Mouse (Mus musculus) lung, adult 2 months (tissue): Measurements from ENCODE around the gene App.

Source experiments
- CTCF ChIP-seq: fragments of 200-500 bp; IDR thresholded peaks from 2 replicates; pipeline ENCODE4 v1.5.1; 2011; ENCODE audit warnings: mild to moderate bottlenecking, low read length, control low read depth; ENCODE audit not compliant: insufficient read depth
- POLR2A ChIP-seq: fragments of 200-500 bp; IDR thresholded peaks from 2 replicates; pipeline ENCODE4 v1.6.1; 2011; ENCODE audit warnings: low read depth, mild to moderate bottlenecking, control low read depth, low read length, borderline replicate concordance; ENCODE audit errors: extremely low read depth

GRCm38 (mm10) chr16:85147440-85147839, 26.1 kb downstream of the App start:
- TF ChIP-seq POLR2A (no peak), CTCF (no peak)
